Mouse (Mus musculus) lung, postnatal 0 days (tissue): ENCODE measurements around the gene Fgf11.

Source experiments
- CTCF ChIP-seq: IDR thresholded peaks from 2 replicates; pipeline ENCODE4 v1.5.1; 2016; ENCODE audit warnings: antibody characterized with exemption, mild to moderate bottlenecking
- EP300 ChIP-seq: IDR thresholded peaks from 2 replicates; pipeline ENCODE4 v1.6.1; 2016; ENCODE audit warnings: antibody characterized with exemption, mild to moderate bottlenecking, control low read depth

- TF ChIP-seq CTCF (no peak), EP300 (no peak)
These were observed 16.7 kb upstream of the Fgf11 start, which contains the start of gene Spem2 for GRCm38 (mm10) chr11:69818365-69818764.
